Mouse (Mus musculus): ENCODE results near the gene Ly9. TPM values are rescaled to one million over a fixed set of nuclear protein-coding genes. Genes with fewer than 3 reads are reported as not detected.

The Ly9 gene
- polyA plus RNA-seq, 1 experiment from 2014 or later: not detected

DNA sequence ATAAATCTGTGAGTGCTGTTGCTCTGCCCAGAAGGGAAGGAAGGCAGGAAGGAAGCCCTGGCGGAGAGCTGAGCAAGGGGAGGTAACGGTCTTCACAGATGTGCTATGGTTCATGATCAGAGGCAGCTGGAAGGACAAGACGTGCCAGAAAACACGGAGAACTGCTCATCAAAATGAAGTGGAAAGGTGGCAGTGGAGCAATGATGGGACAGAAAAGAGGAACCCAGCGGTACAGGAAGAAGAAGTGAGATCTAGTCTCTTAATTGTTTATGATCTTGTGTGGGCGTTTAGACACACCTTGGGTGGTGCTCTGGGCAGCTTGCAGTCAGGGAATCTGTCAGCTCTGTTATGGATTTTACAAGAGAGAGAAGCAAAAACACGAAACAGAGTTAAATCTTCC, 55.9 kb downstream of the Ly9 start:
- no peaks in the 10 kb centered on the region; the same call in 1 of the 2 replicates for H3K4me1 ChIP-seq (replicated peaks; ENCODE audit: control insufficient read depth, insufficient read depth, low read length)
- H3K4me3 ChIP-seq (replicated peaks; ENCODE audit: low read length): no peak overlapping the region
- WGBS: 84% methylated on average over 7 of the region's 7 CpGs
- H3K9me3 ChIP-seq (ENCODE audit: control insufficient read depth, low read length): no peaks in the 10 kb centered on the region
- H3K27ac ChIP-seq (ENCODE audit: low read length): no peak overlapping the region
- H3K4me2 ChIP-seq (ENCODE audit: low read length): no peak overlapping the region
- no peak overlapping the region for H3K9ac ChIP-seq (replicated peaks; ENCODE audit: low read depth, low read length)
- no peaks in the 10 kb centered on the region for H3K36me3 ChIP-seq (ENCODE audit: control insufficient read depth, insufficient read depth)
- H3K27me3 ChIP-seq (replicated peaks; ENCODE audit: control insufficient read depth, insufficient read depth, low read length): no peaks in the 10 kb centered on the region
- no peak for ATAC-seq

DNA sequence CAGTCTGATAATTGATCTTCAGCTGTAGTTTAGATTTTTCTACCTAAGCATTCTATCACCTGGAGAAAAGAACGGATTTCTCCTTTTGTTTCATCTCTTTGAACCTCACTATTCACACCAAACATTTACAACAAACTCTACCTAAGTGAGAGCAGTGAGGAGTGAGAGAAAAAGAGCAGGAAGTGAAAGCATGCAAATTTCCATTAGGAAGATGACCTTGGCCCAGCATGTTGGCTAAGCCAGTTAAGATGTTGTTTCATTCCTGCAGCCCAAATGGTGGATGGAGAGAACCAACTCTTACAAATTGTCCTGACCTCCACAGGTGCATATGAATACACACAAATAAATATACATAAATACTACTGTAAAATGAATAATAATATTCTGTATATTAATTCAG, 66.5 kb downstream of the Ly9 start:
- WGBS: 82% methylated on average over 1 of the region's 1 CpGs
- ATAC-seq: no peak
- Histone ChIP-seq H3K9ac (replicated peaks; ENCODE audit: low read depth, low read length) (no peak overlapping the region), H3K27me3 (replicated peaks; ENCODE audit: control insufficient read depth, insufficient read depth, low read length) (no peaks in the 10 kb centered on the region), H3K36me3 (ENCODE audit: control insufficient read depth, insufficient read depth) (no peaks in the 10 kb centered on the region), H3K4me3 (replicated peaks; ENCODE audit: low read length) (no peak overlapping the region), H3K4me1 (replicated peaks; ENCODE audit: control insufficient read depth, insufficient read depth, low read length) (no peaks in the 10 kb centered on the region), H3K4me2 (ENCODE audit: low read length) (no peak overlapping the region), H3K27ac (ENCODE audit: low read length) (no peak overlapping the region), H3K9me3 (ENCODE audit: control insufficient read depth, low read length) (peaks cover 3% of the 10 kb centered on the region)

Small RNA genes within 50 kb of the gene (microRNA-seq; reads per million reads assigned to microRNA genes)
- gene Mir7683: not detected

Other genes starting within 250 kb of the Ly9 start
- gene Klhdc9, start 246.6 kb downstream of the Ly9 start, polyA plus RNA-seq (2015; fragmentation: Nextera tagmentation; extraction: Ambion mirVana): 2.7 and 3.1 TPM in 2 replicates
- gene Nectin4, start 237.3 kb downstream of the Ly9 start, polyA plus RNA-seq (2015; fragmentation: Nextera tagmentation; extraction: Ambion mirVana): 0.67 and 1.1 TPM in 2 replicates
- gene Arhgap30, start 218.5 kb downstream of the Ly9 start, polyA plus RNA-seq (2015; fragmentation: Nextera tagmentation; extraction: Ambion mirVana): 0.48 and 0.81 TPM in 2 replicates
- gene Usf1, start 196.1 kb downstream of the Ly9 start, polyA plus RNA-seq (2015; fragmentation: Nextera tagmentation; extraction: Ambion mirVana): 207 and 226 TPM in 2 replicates
- gene Tstd1, start 188.5 kb downstream of the Ly9 start, polyA plus RNA-seq (2015; fragmentation: Nextera tagmentation; extraction: Ambion mirVana): 10.1 and 11.4 TPM in 2 replicates
- 7.8 and 10.2 TPM in 2 replicates for gene F11r, start 169.9 kb downstream of the Ly9 start, polyA plus RNA-seq (2015; fragmentation: Nextera tagmentation; extraction: Ambion mirVana)
- gene Alyref2, start 103.9 kb downstream of the Ly9 start, polyA plus RNA-seq (2015; fragmentation: Nextera tagmentation; extraction: Ambion mirVana): 32.6 and 33.2 TPM in 2 replicates
- not detected in 2 replicates for gene Itln1, start 72.1 kb downstream of the Ly9 start, polyA plus RNA-seq (2015; fragmentation: Nextera tagmentation; extraction: Ambion mirVana)
- not detected in 2 replicates for gene Cd244a, start 48.2 kb downstream of the Ly9 start, polyA plus RNA-seq (2015; fragmentation: Nextera tagmentation; extraction: Ambion mirVana)
- gene Slamf7, start 45.6 kb upstream of the Ly9 start, polyA plus RNA-seq (2015; fragmentation: Nextera tagmentation; extraction: Ambion mirVana): not detected in 2 replicates
- 0.49 and 1.2 TPM in 2 replicates for gene Cd48, start 74.6 kb upstream of the Ly9 start, polyA plus RNA-seq (2015; fragmentation: Nextera tagmentation; extraction: Ambion mirVana)
- 0.10 and 0.24 TPM in 2 replicates for gene Slamf1, start 159.7 kb upstream of the Ly9 start, polyA plus RNA-seq (2015; fragmentation: Nextera tagmentation; extraction: Ambion mirVana)
- gene Cd84, start 232.3 kb upstream of the Ly9 start, polyA plus RNA-seq (2015; fragmentation: Nextera tagmentation; extraction: Ambion mirVana): 0.82 and 0.86 TPM in 2 replicates